Mouse (Mus musculus) ES-E14 (cell line): ENCODE results near the gene Cdc16. TPM values are rescaled to one million over a fixed set of nuclear protein-coding genes. Genes with fewer than 3 reads are reported as not detected.

ENCODE experiments used
- DNase-seq: peaks from one replicate; pipeline ENCODE4 v3.0.0-alpha.2; 2013; ENCODE audit warnings: low read depth, low spot score
- H3K27ac ChIP-seq: 2 replicates; pipeline ENCODE4 v1.5.1; 2012; ENCODE audit warnings: low read depth, mild to moderate bottlenecking, low read length, moderate library complexity, mixed read lengths; ENCODE audit not compliant: poor library complexity, insufficient read depth, severe bottlenecking
- H3K36me3 ChIP-seq: 2 replicates; pipeline ENCODE4 v1.6.1; 2012; ENCODE audit warnings: mild to moderate bottlenecking, low read length, moderate library complexity, mixed read lengths; ENCODE audit not compliant: control insufficient read depth, poor library complexity, insufficient read depth, severe bottlenecking
- H3K4me1 ChIP-seq, 2 experiments: fragments of 150-350 bp in 1 of 2; sonication (generic) in 1 of 2; 2 replicates each; pipeline ENCODE4 v1.6.1; 2012; ENCODE audit warnings: low read length in 2 of 2, mild to moderate bottlenecking in 1 of 2, mixed read lengths in 1 of 2; ENCODE audit not compliant: control insufficient read depth in 2 of 2, insufficient read depth in 2 of 2, poor library complexity in 1 of 2
- H3K4me3 ChIP-seq, 2 experiments: fragments of 150-350 bp in 1 of 2; sonication (generic) in 1 of 2; 2 replicates each; pipeline ENCODE4 v1.5.1; 2012; ENCODE audit warnings: low read length in 2 of 2, low read depth in 1 of 2, mild to moderate bottlenecking in 1 of 2, mixed read lengths in 1 of 2; ENCODE audit not compliant: insufficient read depth in 1 of 2, poor library complexity in 1 of 2, severe bottlenecking in 1 of 2
- H3K9ac ChIP-seq: 2 replicates; pipeline ENCODE4 v1.6.1; 2012; ENCODE audit warnings: low read depth, mild to moderate bottlenecking, low read length, mixed read lengths; ENCODE audit not compliant: poor library complexity, insufficient read depth, severe bottlenecking
- H3K9me3 ChIP-seq: fragments of 150-350 bp; sonication (generic); 2 replicates; pipeline ENCODE4 v1.6.1; 2012; ENCODE audit warnings: low read depth, mild to moderate bottlenecking, low read length; ENCODE audit not compliant: control insufficient read depth, insufficient read depth
- CHD2 ChIP-seq: IDR thresholded peaks from 2 replicates; pipeline ENCODE4 v1.6.1; 2014; ENCODE audit warnings: mild to moderate bottlenecking, low read depth, low read length, inconsistent platforms
- HCFC1 ChIP-seq: IDR thresholded peaks from 2 replicates; pipeline ENCODE4 v1.6.1; 2012; ENCODE audit warnings: low read length, inconsistent platforms, borderline replicate concordance; ENCODE audit not compliant: insufficient read depth
- MAFK ChIP-seq: IDR thresholded peaks from 2 replicates; pipeline ENCODE4 v1.6.1; 2014; ENCODE audit warnings: mild to moderate bottlenecking, low read depth, low read length, inconsistent platforms; ENCODE audit not compliant: insufficient read depth
- ZC3H11A ChIP-seq: IDR thresholded peaks from 2 replicates; pipeline ENCODE4 v1.6.1; 2012; ENCODE audit warnings: low read depth, mild to moderate bottlenecking, inconsistent platforms, low read length, borderline replicate concordance
- ZNF384 ChIP-seq: IDR thresholded peaks from 2 replicates; pipeline ENCODE4 v1.6.1; 2012; ENCODE audit warnings: low read depth, low read length, inconsistent platforms
- in situ Hi-C, 2 experiments: fragments of 600-800 bp; cut with MboI; formaldehyde crosslinking; loops; one replicate each; pipeline ENCODE4 v1.15.1; 2025; ENCODE audit warnings: low sequenced_read_pairs in 2 of 2, inconsistent platforms in 1 of 2; ENCODE audit not compliant: unreplicated experiment in 2 of 2
- total RNA-seq: library from RNA; depleted of rRNA; stranded (reverse); fragments of 300-350 nt; gene quantifications from 2 replicates; pipeline ENCODE4 v1.2.3, GENCODE M21; 2012

Cdc16 gene
- total RNA-seq, 1 experiment, result 63.6 TPM

DNA sequence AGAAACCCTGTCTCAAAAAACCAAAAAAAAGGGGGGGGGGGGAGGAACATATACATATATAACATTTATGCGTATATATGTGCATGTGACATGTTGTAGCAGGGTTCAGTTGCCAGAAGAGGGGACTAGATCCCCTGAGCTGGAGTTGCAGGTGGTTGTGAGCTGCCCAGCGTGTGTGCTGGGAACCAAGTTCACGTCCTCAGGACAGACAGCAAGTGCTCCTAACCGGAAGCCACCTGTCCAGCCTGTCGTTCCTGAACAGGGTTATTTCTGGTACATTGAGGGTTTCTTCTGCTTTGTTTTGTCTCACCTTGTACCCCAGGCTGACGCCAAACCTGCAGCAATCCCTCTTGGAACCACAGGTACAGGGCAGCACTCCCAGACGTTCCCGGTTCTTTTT lies 32.1 kb downstream of the Cdc16 start:
- DNase-seq, result no peak

DNA sequence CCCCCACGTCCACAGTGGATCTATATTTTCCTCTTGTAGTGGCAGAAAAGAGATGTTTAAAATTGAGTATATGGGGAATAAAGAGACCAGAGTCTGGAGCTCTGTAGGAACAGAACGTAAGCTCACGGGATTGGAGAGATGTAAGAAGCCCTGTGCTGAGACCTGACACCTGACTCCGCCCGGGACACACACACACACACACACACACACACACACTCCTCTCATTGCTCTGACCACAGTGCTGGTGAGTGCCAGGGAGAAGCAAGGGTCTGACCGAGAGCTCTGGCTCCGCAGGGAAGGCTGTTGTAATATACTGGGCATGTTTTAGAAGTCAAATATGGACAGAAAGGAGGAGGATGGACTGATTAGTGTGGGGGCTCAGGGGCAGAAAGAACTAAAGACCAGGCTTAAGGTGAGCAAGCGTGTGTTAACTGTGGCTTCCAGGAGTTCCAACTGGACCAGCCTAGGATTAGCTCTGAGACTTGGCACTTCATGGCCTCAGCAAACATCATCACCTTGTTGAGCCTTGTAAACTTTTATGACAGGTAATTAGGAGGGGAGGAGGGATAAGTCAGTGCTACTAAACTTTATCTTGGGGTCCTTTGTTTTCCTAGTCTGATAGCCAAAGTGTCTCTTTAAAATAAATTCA lies 35.7 kb downstream of the Cdc16 start:
- no peak for TF ChIP-seq CHD2
- TF ChIP-seq HCFC1, result no peak
- TF ChIP-seq ZNF384, result no peak
- no peak for TF ChIP-seq MAFK
- TF ChIP-seq ZC3H11A, result no peak
- no peak for DNase-seq
- in situ Hi-C loops, result no loop called here
- no peaks in the 10 kb centered on the region for H3K4me1 ChIP-seq
- H3K36me3 ChIP-seq, result peaks cover 34% of the 10 kb centered on the region
- H3K9ac ChIP-seq, result no peak overlapping the region
- H3K9me3 ChIP-seq, result no peaks in the 10 kb centered on the region
- H3K27ac ChIP-seq, result no peak overlapping the region
- H3K4me3 ChIP-seq, result no peak overlapping the region

More for the DNA sequence above, 32.1 kb downstream of the Cdc16 start:
- in situ Hi-C loops, result no loop called here
- H3K9ac ChIP-seq, result no peak overlapping the region
- no peak overlapping the region for H3K4me3 ChIP-seq
- peaks cover 2 to 3% of the 10 kb centered on the region in 2 experiments; a peak in 1 of 4 replicates for H3K4me1 ChIP-seq
- no peaks in the 10 kb centered on the region for H3K9me3 ChIP-seq
- TF ChIP-seq ZNF384, result no peak
- no peak for TF ChIP-seq CHD2
- TF ChIP-seq ZC3H11A, result no peak
- no peak for TF ChIP-seq MAFK
- H3K36me3 ChIP-seq, result peaks cover 9% of the 10 kb centered on the region
- no peak overlapping the region for H3K27ac ChIP-seq

DNA sequence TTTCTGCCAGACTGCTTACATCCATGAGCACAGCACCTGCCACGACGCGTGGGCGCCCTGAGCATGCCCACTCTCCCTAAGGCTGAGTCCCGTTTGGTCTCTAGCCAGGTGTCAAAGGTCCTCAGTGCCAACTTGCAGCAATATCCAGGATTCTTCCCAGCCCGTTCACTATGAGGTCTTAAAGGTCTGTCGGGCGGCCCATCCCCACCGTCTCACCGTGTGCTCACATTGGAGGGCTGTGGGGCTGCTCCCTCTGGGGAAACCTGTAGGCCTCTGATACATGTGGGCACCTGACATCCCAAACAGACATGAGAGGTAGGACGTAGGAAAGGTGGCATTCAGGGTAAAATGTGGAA lies 36.2 kb downstream of the Cdc16 start:
- TF ChIP-seq CHD2, result no peak
- no peak for TF ChIP-seq ZC3H11A
- no peak for TF ChIP-seq HCFC1
- no peak for TF ChIP-seq ZNF384
- no peak for TF ChIP-seq MAFK
- in situ Hi-C loops, result no loop called here

GRCm38 (mm10) chr8:13797676-13798075 lies 40.2 kb downstream of the Cdc16 start:
- Histone ChIP-seq H3K9me3 (no peaks in the 10 kb centered on the region), H3K9ac (no peak overlapping the region), H3K4me3 (no peak overlapping the region), H3K4me1 (peaks cover 0 to 2% of the 10 kb centered on the region in 2 experiments; a peak in 1 of 4 replicates), H3K36me3 (peaks cover 37% of the 10 kb centered on the region), H3K27ac (no peak overlapping the region)
- TF ChIP-seq CHD2 (no peak), MAFK (no peak), ZNF384 (no peak), ZC3H11A (no peak), HCFC1 (no peak)
- in situ Hi-C loops, result no loop called here
- DNase-seq, result no peak

More for the DNA sequence above, 36.2 kb downstream of the Cdc16 start:
- Histone ChIP-seq H3K27ac (no peak overlapping the region), H3K9ac (no peak overlapping the region), H3K36me3 (peaks cover 36% of the 10 kb centered on the region), H3K9me3 (no peaks in the 10 kb centered on the region), H3K4me3 (no peak overlapping the region), H3K4me1 (no peaks in the 10 kb centered on the region)
- no peak for DNase-seq

- in situ Hi-C loops, result no loop called here
- peaks cover 31% of the 10 kb centered on the region for H3K36me3 ChIP-seq
- peaks cover 0 to 2% of the 10 kb centered on the region in 2 experiments; a peak in 1 of 4 replicates for H3K4me1 ChIP-seq
- H3K4me3 ChIP-seq, result no peak overlapping the region
- H3K27ac ChIP-seq, result no peak overlapping the region
- TF ChIP-seq HCFC1 (no peak), ZNF384 (0 out of 2 replicates have a peak, but pooled peaks have one; percentile 7), MAFK (no peak), CHD2 (no peak)
- no peak for DNase-seq
- H3K9me3 ChIP-seq, result no peaks in the 10 kb centered on the region
- no peak overlapping the region for H3K9ac ChIP-seq
Observed at GRCm38 (mm10) chr8:13799566-13799965, 42.1 kb downstream of the Cdc16 start.
